Mouse (Mus musculus) induced T-regulatory cell, adult 2 months (primary cell): Measurements from ENCODE around the gene Gm42791.
A peak's percentile ranks its signal among the peaks of the same experiment; 100 is the strongest.

Experiments
- DNase-seq: peaks from one replicate; pipeline ENCODE4 v3.0.0-alpha.2; 2012; ENCODE audit warnings: low read depth

Gene Gm42791

GRCm38 (mm10) chr5:149007295-149007646 is 12.3 kb upstream of the Gm42791 start:
- DNase-seq = no peak

GRCm38 (mm10) chr5:149006362-149007294 is 11.7 kb upstream of the Gm42791 start:
- peak; percentile 95 for DNase-seq

- no peak for DNase-seq
Measured at GRCm38 (mm10) chr5:149005701-149006361, 10.9 kb upstream of the Gm42791 start.

GRCm38 (mm10) chr5:149005083-149005482 is 10.1 kb upstream of the Gm42791 start:
- DNase-seq = no peak

GRCm38 (mm10) chr5:149003137-149003536 is 8.2 kb upstream of the Gm42791 start:
- no peak for DNase-seq

- DNase-seq = no peak
Measured at GRCm38 (mm10) chr5:149002803-149003115, 7.8 kb upstream of the Gm42791 start.

GRCm38 (mm10) chr5:149002034-149002802 is 7.3 kb upstream of the Gm42791 start:
- no peak for DNase-seq

GRCm38 (mm10) chr5:148999802-149000201 is 4.9 kb upstream of the Gm42791 start:
- DNase-seq = no peak

GRCm38 (mm10) chr5:148998512-148998911 is 3.6 kb upstream of the Gm42791 start:
- DNase-seq = no peak

- DNase-seq = no peak
Measured at GRCm38 (mm10) chr5:148996709-148997037, 1.7 kb upstream of the Gm42791 start.

GRCm38 (mm10) chr5:148995962-148996708 is 1.2 kb upstream of the Gm42791 start:
- no peak for DNase-seq

- no peak for DNase-seq
Measured at GRCm38 (mm10) chr5:148994311-148994705, 639 bp downstream of the Gm42791 start.

- DNase-seq = no peak
Measured at GRCm38 (mm10) chr5:148992598-148992997, 2.3 kb downstream of the Gm42791 start.

GRCm38 (mm10) chr5:148990891-148991311 is 4.0 kb downstream of the Gm42791 start:
- DNase-seq = no peak

GRCm38 (mm10) chr5:148989480-148989879 is 5.5 kb downstream of the Gm42791 start:
- DNase-seq = peak; percentile 71

GRCm38 (mm10) chr5:148984961-148985360 is 10.0 kb downstream of the Gm42791 start:
- DNase-seq = no peak

- no peak for DNase-seq
Measured at GRCm38 (mm10) chr5:148983696-148984095, 11.3 kb downstream of the Gm42791 start.

- no peak for DNase-seq
Measured at GRCm38 (mm10) chr5:148983108-148983664, 11.8 kb downstream of the Gm42791 start.

- DNase-seq = no peak
Measured at GRCm38 (mm10) chr5:148982396-148982795, 12.6 kb downstream of the Gm42791 start.

- DNase-seq = no peak
Measured at GRCm38 (mm10) chr5:148980607-148981006, 14.3 kb downstream of the Gm42791 start.

GRCm38 (mm10) chr5:148978458-148979165 is 16.3 kb downstream of the Gm42791 start:
- peak; percentile 41 for DNase-seq
